Mouse (Mus musculus): ENCODE measurements at regions not wholly inside any gene's neighbourhood (a gene's known extent, or its start where the extent isn't known, plus 50 kb on each side); places are given as distances from the start of the nearest gene placed in this dataset.

DNA sequence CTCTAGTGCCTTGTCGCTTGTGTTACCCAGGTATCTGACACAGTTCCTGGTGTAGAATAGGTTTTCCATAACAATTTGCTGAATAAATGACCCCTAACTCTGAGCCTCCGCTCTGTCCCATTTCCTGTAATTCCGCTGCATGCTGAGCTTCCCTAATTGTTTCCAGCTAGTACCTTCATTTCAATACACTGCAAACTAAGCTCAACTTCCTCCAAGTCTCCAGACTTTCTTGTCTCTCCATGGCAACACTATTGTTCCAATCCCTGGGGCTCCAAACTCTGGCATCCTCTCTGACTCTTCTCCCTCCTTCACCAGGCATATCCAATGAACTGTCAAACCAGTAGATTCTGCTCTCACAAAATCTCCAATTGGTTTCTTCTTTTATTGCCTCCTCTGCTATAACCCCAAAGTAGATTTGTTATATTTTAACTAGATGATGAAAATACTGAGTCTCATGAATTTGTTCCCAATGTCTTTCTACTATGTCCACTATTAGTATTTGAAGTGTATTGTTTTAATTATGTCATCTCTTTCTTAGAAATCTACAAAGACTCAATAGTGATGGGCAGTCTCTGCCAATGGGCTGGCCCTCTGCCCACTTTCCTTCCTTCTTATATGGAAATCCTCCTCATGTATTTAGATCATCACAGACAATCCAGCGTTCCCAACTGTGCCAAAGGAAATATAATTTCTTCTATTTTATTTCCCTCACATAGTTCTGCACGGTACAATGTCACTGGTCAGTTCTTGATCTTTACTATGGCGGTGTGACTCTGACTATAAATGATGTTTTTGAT is 620.8 kb downstream of the Sqor start:
- Histone ChIP-seq H3K9ac (replicated peaks) (no peak overlapping the region), H3K4me2 (replicated peaks) (no peak overlapping the region), H3K27me3 (no peaks in the 10 kb centered on the region), H3K4me3 (no peak overlapping the region), H3K9me3 (no peaks in the 10 kb centered on the region), H3K36me3 (no peaks in the 10 kb centered on the region), H3K4me1 (no peaks in the 10 kb centered on the region), H3K27ac (replicated peaks) (no peak overlapping the region)
- no peak for ATAC-seq (ENCODE audit: low FRiP score, low read depth)
- WGBS: 50% methylated on average over 6 of the region's 6 CpGs

DNA sequence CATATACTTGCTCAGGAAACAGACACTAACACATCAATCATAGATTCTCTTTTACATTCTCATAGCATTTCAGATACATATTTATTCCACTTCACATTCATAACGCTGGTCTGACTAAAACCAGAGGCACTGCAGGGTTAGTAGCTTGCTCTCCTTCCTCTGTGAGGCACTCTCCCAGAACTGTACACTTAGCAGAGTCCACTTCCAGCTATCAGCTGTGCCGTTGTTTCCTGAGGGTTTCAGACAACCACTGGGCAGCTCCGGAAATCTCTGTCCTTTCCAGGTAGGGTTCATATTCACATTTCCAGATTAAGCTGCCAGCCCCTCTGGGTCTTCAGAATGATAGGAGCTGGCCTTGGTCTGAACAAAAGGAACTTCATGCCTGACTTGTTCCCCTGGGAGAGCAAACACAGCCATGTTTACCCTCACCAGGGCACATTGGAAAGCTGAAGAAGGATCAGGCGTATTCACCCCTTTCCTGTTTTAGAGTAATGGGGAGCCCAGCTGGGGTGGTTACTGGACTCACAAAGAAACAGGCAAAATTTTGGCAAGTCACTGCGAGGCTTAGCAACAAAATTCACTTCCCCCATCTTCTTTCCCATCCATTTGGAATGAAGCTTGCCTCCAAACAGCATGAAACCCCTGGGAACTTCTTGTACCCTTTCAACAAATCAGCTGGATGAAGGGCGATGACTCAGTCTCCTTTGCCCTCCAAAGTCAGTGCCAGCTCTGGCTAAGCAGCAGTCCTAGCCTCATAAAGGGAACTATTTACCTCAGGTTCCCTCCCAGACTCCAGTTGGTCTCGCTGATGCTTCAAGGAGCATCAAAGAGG is 622.0 kb downstream of the Sqor start:
- Histone ChIP-seq H3K4me1 (no peaks in the 10 kb centered on the region), H3K4me2 (replicated peaks) (no peak overlapping the region), H3K36me3 (no peaks in the 10 kb centered on the region), H3K9ac (replicated peaks) (no peak overlapping the region), H3K27me3 (no peaks in the 10 kb centered on the region), H3K9me3 (no peaks in the 10 kb centered on the region), H3K27ac (replicated peaks) (no peak overlapping the region), H3K4me3 (no peak overlapping the region)
- ATAC-seq (ENCODE audit: low FRiP score, low read depth): no peak
- 63% methylated on average over 7 of the region's 7 CpGs for WGBS

DNA sequence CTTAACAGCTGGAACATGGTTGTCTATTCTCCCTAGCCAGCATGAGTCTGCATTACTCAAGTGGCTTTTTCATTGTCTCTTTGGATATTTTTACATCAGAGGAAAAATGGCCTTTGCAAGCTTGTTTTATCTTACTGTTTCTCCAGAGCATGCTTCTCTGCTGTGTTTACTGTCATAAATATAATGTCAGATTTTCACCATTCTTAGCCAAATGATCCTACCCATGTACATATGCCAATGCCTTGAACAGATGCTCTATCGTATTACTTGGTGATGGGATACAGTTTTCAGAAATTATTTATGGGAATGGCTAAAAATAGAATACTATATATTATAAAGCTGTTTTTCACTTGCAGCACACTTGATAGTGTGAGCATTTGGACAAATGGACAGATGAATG is 625.9 kb downstream of the Sqor start:
- 94% methylated on average over 1 of the region's 1 CpGs for WGBS
- H3K4me3 ChIP-seq: no peak overlapping the region
- ATAC-seq (ENCODE audit: low FRiP score, low read depth): no peak

DNA sequence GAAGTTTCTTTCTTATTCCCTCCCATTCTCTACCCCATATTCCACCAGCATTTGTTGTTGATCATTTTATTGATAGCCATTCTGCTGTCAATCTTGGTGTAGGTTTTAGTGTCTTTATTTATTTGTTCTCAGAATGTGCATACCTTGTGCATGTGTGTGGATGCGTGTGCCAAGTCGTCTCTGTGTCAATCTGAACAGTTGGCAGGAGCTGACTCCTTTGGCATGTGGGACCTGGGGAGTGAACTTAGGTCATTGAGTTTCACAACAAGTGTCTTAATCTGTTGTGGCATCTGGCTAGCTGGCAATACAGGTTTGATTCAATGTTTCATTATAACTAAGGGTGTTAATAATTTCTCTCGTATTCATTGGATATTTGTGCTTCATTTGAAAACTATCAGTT is 629.3 kb downstream of the Sqor start:
- no peaks in the 10 kb centered on the region for H3K36me3 ChIP-seq
- 85% methylated on average over 3 of the region's 3 CpGs for WGBS
- H3K27ac ChIP-seq (replicated peaks): no peak overlapping the region
- no peaks in the 10 kb centered on the region for H3K4me1 ChIP-seq
- no peaks in the 10 kb centered on the region for H3K27me3 ChIP-seq
- H3K9ac ChIP-seq (replicated peaks): no peak overlapping the region
- H3K4me3 ChIP-seq: no peak overlapping the region
- no peak for ATAC-seq (ENCODE audit: low FRiP score, low read depth)
- H3K9me3 ChIP-seq: no peaks in the 10 kb centered on the region
- H3K4me2 ChIP-seq (replicated peaks): no peak overlapping the region

More for the DNA sequence above, 625.9 kb downstream of the Sqor start:
- H3K9me3 ChIP-seq: no peaks in the 10 kb centered on the region
- no peak overlapping the region for H3K9ac ChIP-seq (replicated peaks)
- H3K4me2 ChIP-seq (replicated peaks): no peak overlapping the region
- no peaks in the 10 kb centered on the region for H3K4me1 ChIP-seq
- no peaks in the 10 kb centered on the region for H3K27me3 ChIP-seq
- H3K27ac ChIP-seq (replicated peaks): no peak overlapping the region
- H3K36me3 ChIP-seq: no peaks in the 10 kb centered on the region

DNA sequence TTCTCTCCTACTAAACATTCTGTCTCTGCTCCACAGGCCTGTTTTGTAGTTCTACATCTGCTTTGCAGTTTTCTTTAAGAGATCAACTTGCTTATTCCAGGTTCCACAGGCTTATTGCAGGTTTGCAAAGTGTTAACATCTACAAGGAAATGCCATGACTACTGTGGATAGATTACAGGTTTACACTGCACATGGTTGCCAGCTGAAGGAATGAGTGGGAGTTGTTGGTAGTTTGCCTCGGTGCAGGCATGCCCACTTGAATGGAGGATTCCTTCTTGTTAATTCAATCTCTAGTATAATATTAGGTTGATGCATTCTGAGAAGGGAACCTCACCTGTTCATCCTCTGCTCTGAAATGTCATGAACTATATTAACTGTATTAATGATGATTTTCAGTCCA is 632.5 kb downstream of the Sqor start:
- Histone ChIP-seq H3K9ac (replicated peaks) (no peak overlapping the region), H3K4me1 (no peaks in the 10 kb centered on the region), H3K27me3 (no peaks in the 10 kb centered on the region), H3K36me3 (no peaks in the 10 kb centered on the region), H3K27ac (replicated peaks) (no peak overlapping the region), H3K4me2 (replicated peaks) (no peak overlapping the region), H3K4me3 (no peak overlapping the region), H3K9me3 (no peaks in the 10 kb centered on the region)
- WGBS: 86% methylated on average over 1 of the region's 1 CpGs
- ATAC-seq (ENCODE audit: low FRiP score, low read depth): no peak

DNA sequence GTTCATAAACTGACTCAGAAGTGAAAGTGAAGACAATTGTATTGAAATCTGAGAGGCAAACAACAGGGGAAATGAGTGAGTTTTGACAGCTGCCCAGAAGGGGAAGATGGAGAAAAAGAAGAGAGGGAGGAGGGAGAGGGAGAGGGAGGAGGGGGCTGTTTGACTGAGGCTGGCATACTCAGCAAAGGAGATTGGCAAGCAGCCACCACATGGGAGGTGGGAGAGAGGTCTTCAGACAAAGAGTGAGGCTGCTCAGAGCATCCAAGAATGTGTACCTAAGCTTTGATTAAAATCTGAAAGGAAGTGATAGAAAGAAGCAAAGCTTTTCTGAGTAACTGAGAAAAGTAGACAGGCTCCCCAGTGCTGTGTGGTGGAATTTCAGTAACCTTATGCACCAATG is 636.0 kb downstream of the Sqor start:
- Histone ChIP-seq H3K4me3 (no peak overlapping the region), H3K4me1 (no peaks in the 10 kb centered on the region), H3K36me3 (no peaks in the 10 kb centered on the region), H3K27ac (replicated peaks) (no peak overlapping the region), H3K9me3 (no peaks in the 10 kb centered on the region), H3K4me2 (replicated peaks) (no peak overlapping the region), H3K9ac (replicated peaks) (no peak overlapping the region), H3K27me3 (no peaks in the 10 kb centered on the region)
- no peak for ATAC-seq (ENCODE audit: low FRiP score, low read depth)

DNA sequence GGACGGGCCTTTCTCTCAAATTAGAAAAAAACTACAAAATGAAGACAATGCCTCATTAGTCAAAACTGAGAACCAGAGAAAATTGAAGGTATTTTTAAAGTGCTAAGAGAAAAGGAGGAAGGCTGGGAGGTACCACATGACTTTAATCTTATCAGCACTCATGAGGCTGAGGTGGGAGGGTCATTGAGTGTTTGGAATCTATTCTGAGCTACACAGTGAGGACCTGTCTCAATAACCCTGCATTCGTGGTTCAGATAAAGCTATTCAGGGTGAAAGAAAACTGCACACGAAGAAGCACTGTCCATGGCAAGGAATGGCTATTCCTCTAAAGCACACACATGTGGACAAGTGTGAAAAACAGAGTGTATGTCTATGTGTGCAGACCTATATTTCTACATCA is 644.0 kb downstream of the Sqor start:
- ATAC-seq (ENCODE audit: low FRiP score, low read depth): no peak
- no peaks in the 10 kb centered on the region for H3K27me3 ChIP-seq
- WGBS: 67% methylated on average over 3 of the region's 3 CpGs

DNA sequence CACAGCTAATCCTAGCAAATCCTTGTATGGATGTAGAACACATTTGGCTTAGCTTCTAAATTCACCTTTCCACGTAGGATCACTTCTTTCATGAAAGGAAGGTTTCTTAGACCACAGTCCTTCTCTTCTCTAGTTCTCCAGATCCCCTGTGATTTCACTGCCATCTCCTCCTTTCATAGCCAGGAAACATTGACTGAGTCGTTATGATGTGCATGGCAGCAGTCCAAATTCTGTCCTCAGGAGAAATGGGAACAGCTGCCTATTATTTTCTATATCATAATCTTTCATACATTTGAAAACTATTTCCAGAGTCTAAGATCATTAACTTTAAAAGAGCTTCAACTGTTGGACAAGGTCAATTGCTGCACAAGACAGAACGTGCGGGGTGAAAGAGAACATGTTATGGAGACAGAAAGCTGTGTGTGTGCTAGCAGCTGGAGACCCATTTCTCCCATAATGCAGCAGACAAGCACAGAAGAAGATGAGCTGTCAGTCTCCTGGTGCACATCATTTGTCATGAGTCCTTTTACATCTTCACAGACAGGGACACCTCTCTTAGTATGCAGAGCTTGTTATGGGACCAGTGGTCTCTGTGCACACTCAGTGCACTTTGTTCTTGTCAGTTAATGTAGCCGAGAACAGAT is 631.6 kb upstream of the Sema6d start:
- WGBS: 80% methylated on average over 5 of the region's 5 CpGs
- Histone ChIP-seq H3K9me3 (no peaks in the 10 kb centered on the region), H3K27me3 (no peaks in the 10 kb centered on the region), H3K9ac (replicated peaks) (no peak overlapping the region), H3K4me2 (replicated peaks) (no peak overlapping the region), H3K4me1 (peaks cover 4% of the 10 kb centered on the region; the same call in 1 of the 2 replicates), H3K4me3 (no peak overlapping the region), H3K27ac (replicated peaks) (no peak overlapping the region), H3K36me3 (no peaks in the 10 kb centered on the region)
- ATAC-seq (ENCODE audit: low FRiP score, low read depth): no peak

More for the DNA sequence above, 644.0 kb downstream of the Sqor start:
- Histone ChIP-seq H3K4me2 (replicated peaks) (no peak overlapping the region), H3K36me3 (no peaks in the 10 kb centered on the region), H3K9ac (replicated peaks) (no peak overlapping the region), H3K27ac (replicated peaks) (no peak overlapping the region), H3K9me3 (no peaks in the 10 kb centered on the region), H3K4me1 (no peaks in the 10 kb centered on the region), H3K4me3 (no peak overlapping the region)

DNA sequence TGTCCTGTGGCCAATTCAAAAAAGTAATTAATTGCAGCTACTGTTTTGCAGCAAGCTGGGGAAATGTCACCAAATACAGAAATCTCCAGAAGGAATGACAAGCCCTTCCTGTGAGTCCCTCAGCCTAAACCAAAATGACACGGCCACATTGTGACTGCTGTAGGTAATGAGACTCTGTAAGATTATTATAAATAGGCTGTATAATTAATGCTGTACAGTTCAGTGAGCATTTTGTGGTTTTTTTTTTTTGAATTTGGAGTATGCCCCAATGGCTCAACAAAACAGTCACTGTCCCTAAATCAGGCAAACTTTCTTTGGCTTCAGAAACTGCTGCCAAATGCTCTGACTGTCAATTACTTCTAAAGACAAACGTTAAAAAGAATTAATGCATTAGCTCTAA is 615.9 kb upstream of the Sema6d start:
- Histone ChIP-seq H3K4me1 (no peaks in the 10 kb centered on the region), H3K4me3 (no peak overlapping the region), H3K27ac (replicated peaks) (no peak overlapping the region), H3K4me2 (replicated peaks) (no peak overlapping the region), H3K9ac (replicated peaks) (no peak overlapping the region), H3K9me3 (no peaks in the 10 kb centered on the region), H3K36me3 (no peaks in the 10 kb centered on the region), H3K27me3 (no peaks in the 10 kb centered on the region)
- no peak for ATAC-seq (ENCODE audit: low FRiP score, low read depth)
- 61% methylated on average over 2 of the region's 2 CpGs for WGBS

DNA sequence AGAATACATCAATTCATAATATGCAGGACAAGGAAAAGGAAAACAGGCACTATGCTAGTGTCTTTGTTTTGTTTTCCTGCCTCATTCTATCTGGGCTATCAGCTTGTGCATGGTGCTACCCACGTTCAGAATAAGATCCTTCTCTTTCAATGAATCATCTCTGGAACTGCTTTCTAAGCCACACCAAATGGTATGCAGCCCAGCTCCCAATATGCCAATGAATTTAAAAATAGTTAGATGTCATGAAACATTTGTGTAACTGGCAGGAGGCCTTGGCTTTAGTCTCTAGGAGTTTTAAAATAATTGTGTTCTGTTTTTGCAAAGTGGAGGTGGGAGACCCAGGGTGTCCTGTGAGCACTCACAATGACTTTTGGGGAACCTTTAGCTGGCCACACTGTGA is 603.1 kb upstream of the Sema6d start:
- no peak overlapping the region for H3K4me2 ChIP-seq (replicated peaks)
- WGBS: 56% methylated on average over 1 of the region's 1 CpGs
- H3K4me1 ChIP-seq: no peaks in the 10 kb centered on the region
- no peak overlapping the region for H3K9ac ChIP-seq (replicated peaks)
- H3K4me3 ChIP-seq: no peak overlapping the region
- H3K27me3 ChIP-seq: no peaks in the 10 kb centered on the region
- no peak for ATAC-seq (ENCODE audit: low FRiP score, low read depth)
- H3K9me3 ChIP-seq: no peaks in the 10 kb centered on the region
- no peaks in the 10 kb centered on the region for H3K36me3 ChIP-seq
- no peak overlapping the region for H3K27ac ChIP-seq (replicated peaks)

DNA sequence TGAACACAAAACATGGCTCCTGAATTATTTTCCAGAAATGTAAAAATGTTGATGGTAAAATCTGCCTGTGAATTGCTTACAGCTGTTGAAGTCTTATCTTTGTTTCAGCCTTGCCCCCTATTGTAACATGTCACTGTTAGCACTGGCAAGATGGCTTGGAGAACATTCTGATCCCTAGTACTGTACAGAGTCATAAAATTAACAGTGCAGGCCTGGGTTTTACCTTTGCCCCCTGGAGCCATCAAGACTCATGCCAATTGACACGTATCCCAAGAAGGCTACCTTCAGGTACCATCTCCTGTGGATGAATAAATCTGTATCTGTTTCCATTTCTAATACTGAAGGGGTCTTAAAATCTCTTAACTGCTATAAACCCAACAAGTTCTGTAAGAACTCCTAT is 583.6 kb upstream of the Sema6d start:
- H3K4me3 ChIP-seq: no peak overlapping the region
- 88% methylated on average over 1 of the region's 1 CpGs for WGBS
- H3K36me3 ChIP-seq: no peaks in the 10 kb centered on the region
- no peak overlapping the region for H3K4me2 ChIP-seq (replicated peaks)
- no peaks in the 10 kb centered on the region for H3K27me3 ChIP-seq
- no peak for ATAC-seq (ENCODE audit: low FRiP score, low read depth)
- H3K27ac ChIP-seq (replicated peaks): no peak overlapping the region
- no peak overlapping the region for H3K9ac ChIP-seq (replicated peaks)
- no peaks in the 10 kb centered on the region for H3K9me3 ChIP-seq
- no peaks in the 10 kb centered on the region for H3K4me1 ChIP-seq

DNA sequence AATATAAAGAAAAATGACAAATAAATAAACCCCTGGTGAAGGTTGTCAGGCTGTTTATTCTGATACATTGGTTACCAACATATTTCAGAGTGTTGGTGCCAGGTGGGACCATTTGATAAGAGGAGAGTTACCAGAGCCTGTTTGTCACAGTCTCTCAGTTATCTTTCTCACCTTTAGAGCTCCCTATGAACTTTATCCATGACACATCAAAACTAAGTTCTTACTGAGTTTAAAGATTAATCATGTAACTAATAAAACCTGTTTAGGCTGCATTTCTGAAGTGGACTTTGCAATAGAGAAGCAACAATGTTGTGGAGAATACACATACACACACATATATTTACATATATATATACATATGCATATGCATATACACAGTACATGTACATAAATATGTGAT is 582.7 kb upstream of the Sema6d start:
- Histone ChIP-seq H3K4me1 (no peaks in the 10 kb centered on the region), H3K4me2 (replicated peaks) (no peak overlapping the region), H3K9me3 (no peaks in the 10 kb centered on the region), H3K36me3 (no peaks in the 10 kb centered on the region), H3K4me3 (no peak overlapping the region), H3K9ac (replicated peaks) (no peak overlapping the region), H3K27ac (replicated peaks) (no peak overlapping the region), H3K27me3 (no peaks in the 10 kb centered on the region)
- ATAC-seq (ENCODE audit: low FRiP score, low read depth): no peak

Measured in midbrain, embryonic 12.5 days (tissue).